Mouse (Mus musculus) CH12.LX (cell line): ENCODE measurements around the gene Sesn1.
"Not testable (repeated sequence)": the region's sequence is repeated elsewhere in the genome, so short reads cannot be mapped to it uniquely, and the experiment has no call there.

ENCODE experiments used
- CTCF ChIP-seq, 2 experiments: IDR thresholded peaks in 1 of 2; conservative IDR thresholded peaks in 1 of 2; 2 replicates each; pipeline ENCODE4 v1.5.1; 2011 to 2012; ENCODE audit warnings: low read depth in 2 of 2, low read length in 2 of 2, improper control_type of control experiment in 1 of 2, inconsistent platforms in 1 of 2, mild to moderate bottlenecking in 1 of 2, moderate library complexity in 1 of 2
- JUND ChIP-seq: conservative IDR thresholded peaks from 2 replicates; pipeline ENCODE4 v1.6.1; 2011; ENCODE audit warnings: low read depth, low read length, improper control_type of control experiment
- PAX5 ChIP-seq: IDR thresholded peaks from 2 replicates; pipeline ENCODE4 v1.6.1; 2012; ENCODE audit warnings: low read length, inconsistent platforms, mixed read lengths
- ZC3H11A ChIP-seq: IDR thresholded peaks from 2 replicates; pipeline ENCODE4 v1.6.1; 2012; ENCODE audit warnings: low read depth, mild to moderate bottlenecking, inconsistent platforms, low read length, improper control_type of control experiment

- TF ChIP-seq ZC3H11A; CTCF (conservative IDR thresholded peaks at IDR 0.05 in 1 of 2, IDR thresholded peaks at IDR 0.05 in 1 of 2; ENCODE audit: low read depth in 2 of 2, low read length in 2 of 2); PAX5; JUND: not testable (repeated sequence)
These were observed 9.0 kb downstream of the Sesn1 start for GRCm38 (mm10) chr10:41818733-41819070.
